Mouse (Mus musculus): ENCODE data around the gene Fbxo36. TPM values are rescaled to one million over a fixed set of nuclear protein-coding genes. Genes with fewer than 3 reads are reported as not detected.

Fbxo36 gene
- total and polyA plus RNA-seq, 2 experiments from 2014 or later, result 8.3 to 12.8 TPM

GRCm38 (mm10) chr1:84924134-84924533, 84.5 kb downstream of the Fbxo36 start:
- no peak overlapping the region for H3K9ac ChIP-seq (replicated peaks; ENCODE audit: low read depth, low read length)
- ATAC-seq (ENCODE audit: insufficient read depth, low read depth) (no peak), DNase-seq (ENCODE audit: low spot score) (no peak)

GRCm38 (mm10) chr1:84925599-84925998, 86.0 kb downstream of the Fbxo36 start:
- H3K9ac ChIP-seq (replicated peaks; ENCODE audit: low read depth, low read length), result no peak overlapping the region
- 60% methylated on average over 9 of the region's 9 CpGs for WGBS
- H3K36me3 ChIP-seq (replicated peaks; ENCODE audit: control insufficient read depth, insufficient read depth, low read length), result no peaks in the 10 kb centered on the region
- no peaks in the 10 kb centered on the region for H3K4me1 ChIP-seq (ENCODE audit: control insufficient read depth, insufficient read depth)
- TF ChIP-seq CTCF (IDR thresholded peaks at IDR 0.05; ENCODE audit: low read depth) (no peak), EP300 (IDR thresholded peaks at IDR 0.05; ENCODE audit: low read depth) (no peak)
- H3K9me3 ChIP-seq (replicated peaks; ENCODE audit: control insufficient read depth, low read length), result no peaks in the 10 kb centered on the region
- H3K4me3 ChIP-seq (ENCODE audit: low read depth, low read length), result no peak overlapping the region
- DNase-seq (ENCODE audit: low spot score) (peak; percentile 9), ATAC-seq (ENCODE audit: insufficient read depth, low read depth) (0 out of 2 replicates have a peak, but pooled peaks have one; percentile 49)
- no peak overlapping the region for H3K27ac ChIP-seq (ENCODE audit: low read depth)
- no peak overlapping the region for H3K4me2 ChIP-seq (ENCODE audit: low read depth, low read length)
- H3K27me3 ChIP-seq (ENCODE audit: control insufficient read depth, insufficient read depth, low read length), result no peaks in the 10 kb centered on the region

More at GRCm38 (mm10) chr1:84924134-84924533, 84.5 kb downstream of the Fbxo36 start:
- Histone ChIP-seq H3K4me3 (ENCODE audit: low read depth, low read length) (no peak overlapping the region), H3K27me3 (ENCODE audit: control insufficient read depth, insufficient read depth, low read length) (no peaks in the 10 kb centered on the region), H3K4me2 (ENCODE audit: low read depth, low read length) (no peak overlapping the region), H3K9me3 (replicated peaks; ENCODE audit: control insufficient read depth, low read length) (no peaks in the 10 kb centered on the region), H3K36me3 (replicated peaks; ENCODE audit: control insufficient read depth, insufficient read depth, low read length) (no peaks in the 10 kb centered on the region), H3K4me1 (ENCODE audit: control insufficient read depth, insufficient read depth) (no peaks in the 10 kb centered on the region), H3K27ac (ENCODE audit: low read depth) (no peak overlapping the region)
- TF ChIP-seq EP300 (IDR thresholded peaks at IDR 0.05; ENCODE audit: low read depth), result no peak
- TF ChIP-seq CTCF (IDR thresholded peaks at IDR 0.05; ENCODE audit: low read depth), result no peak
- WGBS, result 67% methylated on average over 6 of the region's 6 CpGs

- Histone ChIP-seq H3K4me2 (ENCODE audit: low read depth, low read length) (peak overlapping the region; percentile 89), H3K27me3 (ENCODE audit: control insufficient read depth, insufficient read depth, low read length) (peaks cover 33% of the 10 kb centered on the region), H3K36me3 (replicated peaks; ENCODE audit: control insufficient read depth, insufficient read depth, low read length) (no peaks in the 10 kb centered on the region), H3K9ac (replicated peaks; ENCODE audit: low read depth, low read length) (no peak overlapping the region), H3K4me1 (ENCODE audit: control insufficient read depth, insufficient read depth) (peaks cover 3% of the 10 kb centered on the region; the same call in 1 of the 2 replicates), H3K9me3 (replicated peaks; ENCODE audit: control insufficient read depth, low read length) (no peaks in the 10 kb centered on the region), H3K4me3 (ENCODE audit: low read depth, low read length) (peak overlapping the region; percentile 55), H3K27ac (ENCODE audit: low read depth) (no peak overlapping the region)
- 16% methylated on average over 22 of the region's 22 CpGs for WGBS
- DNase-seq (ENCODE audit: low spot score) (no peak), ATAC-seq (ENCODE audit: insufficient read depth, low read depth) (no peak)
- TF ChIP-seq CTCF (IDR thresholded peaks at IDR 0.05; ENCODE audit: low read depth), result peak; percentile 66
- no peak for TF ChIP-seq EP300 (IDR thresholded peaks at IDR 0.05; ENCODE audit: low read depth)
Observed at GRCm38 (mm10) chr1:84933472-84934150, 94.0 kb downstream of the Fbxo36 start.

- Histone ChIP-seq H3K36me3 (replicated peaks; ENCODE audit: control insufficient read depth, insufficient read depth, low read length) (no peaks in the 10 kb centered on the region), H3K9me3 (replicated peaks; ENCODE audit: control insufficient read depth, low read length) (no peaks in the 10 kb centered on the region), H3K4me1 (ENCODE audit: control insufficient read depth, insufficient read depth) (peaks cover 3% of the 10 kb centered on the region; the same call in 1 of the 2 replicates), H3K27ac (ENCODE audit: low read depth) (no peak overlapping the region), H3K4me3 (ENCODE audit: low read depth, low read length) (peak overlapping the region; percentile 55), H3K27me3 (ENCODE audit: control insufficient read depth, insufficient read depth, low read length) (peaks cover 33% of the 10 kb centered on the region), H3K9ac (replicated peaks; ENCODE audit: low read depth, low read length) (no peak overlapping the region; the same call in 1 of the 2 replicates), H3K4me2 (ENCODE audit: low read depth, low read length) (peak overlapping the region; percentile 89)
- TF ChIP-seq CTCF (IDR thresholded peaks at IDR 0.05; ENCODE audit: low read depth) (no peak), EP300 (IDR thresholded peaks at IDR 0.05; ENCODE audit: low read depth) (no peak)
- DNase-seq (ENCODE audit: low spot score) (no peak), ATAC-seq (ENCODE audit: insufficient read depth, low read depth) (no peak)
- WGBS, result 2% methylated on average over 12 of the region's 12 CpGs
Observed at GRCm38 (mm10) chr1:84934151-84934502, 94.5 kb downstream of the Fbxo36 start.

- no peak for DNase-seq (ENCODE audit: low spot score)
- TF ChIP-seq CTCF (IDR thresholded peaks at IDR 0.05; ENCODE audit: low read depth), result peak; percentile 4; the same call in 1 of the 2 replicates
- TF ChIP-seq EP300 (IDR thresholded peaks at IDR 0.05; ENCODE audit: low read depth), result no peak
- Histone ChIP-seq H3K36me3 (replicated peaks; ENCODE audit: control insufficient read depth, insufficient read depth, low read length) (no peaks in the 10 kb centered on the region), H3K27ac (ENCODE audit: low read depth) (no peak within 1 kb of the TSS), H3K9me3 (replicated peaks; ENCODE audit: control insufficient read depth, low read length) (no peaks in the 10 kb centered on the region), H3K4me1 (ENCODE audit: control insufficient read depth, insufficient read depth) (peaks cover 3% of the 10 kb centered on the region; the same call in 1 of the 2 replicates), H3K27me3 (ENCODE audit: control insufficient read depth, insufficient read depth, low read length) (peaks cover 33% of the 10 kb centered on the region), H3K4me3 (ENCODE audit: low read depth, low read length) (peak within 1 kb of the TSS; percentile 55), H3K4me2 (ENCODE audit: low read depth, low read length) (peak within 1 kb of the TSS; percentile 89), H3K9ac (replicated peaks; ENCODE audit: low read depth, low read length) (no peak within 1 kb of the TSS; the same call in 1 of the 2 replicates)
- peak; percentile 70 for ATAC-seq (ENCODE audit: insufficient read depth, low read depth)
- under 1% methylated on average over 58 of the region's 59 CpGs for whole genome bisulfite sequencing
Observed at GRCm38 (mm10) chr1:84934503-84935333, 95.1 kb downstream of the Fbxo36 start, which contains the start of gene Slc16a14. Slc16a14 (minus strand) TSS chr1:84935134.
